Mouse (Mus musculus) adrenal gland, postnatal 10 days (tissue): ENCODE measurements around the gene Ifna2. TPM values are rescaled to one million over a fixed set of nuclear protein-coding genes. Genes with fewer than 3 reads are reported as not detected.

Experiments
- DNase-seq: peaks from one replicate; pipeline ENCODE4 v3.0.0; 2021; ENCODE audit warnings: mixed read lengths
- long read RNA-seq, 2 experiments: library from polyadenylated mRNA; stranded (forward); transcript quantifications; one replicate each; pipeline ENCODE4 v2.0.0; 2021
- total RNA-seq, 2 experiments: library from RNA; stranded (reverse); gene quantifications; 2 replicates each; pipeline ENCODE4 v1.2.3; 2021

Ifna2 gene
- total RNA-seq, result not detected
- long read RNA-seq, experiment 1, result 0 reads
- long read RNA-seq, experiment 2, result 0 reads

DNA sequence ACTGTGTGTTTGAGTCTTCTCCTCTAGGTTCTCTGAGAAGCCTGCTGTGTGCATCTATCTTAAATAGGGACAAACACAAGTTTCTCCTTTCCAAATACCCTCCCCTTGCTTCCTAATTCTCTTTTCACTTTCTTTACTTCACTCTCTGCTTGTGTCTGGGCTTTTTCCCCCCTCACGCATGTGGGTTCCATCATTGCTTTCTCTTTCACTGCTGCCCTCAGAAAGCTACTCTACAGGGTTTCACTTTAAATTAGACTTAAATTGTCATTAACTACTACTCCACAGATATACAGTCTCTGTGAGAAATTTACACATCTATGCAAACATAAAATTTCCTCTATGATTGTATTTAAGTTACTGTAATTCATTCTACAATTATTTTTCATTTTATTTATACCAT lies at the start of gene Ifna2:
Ifna2 (minus strand) TSS at position 101 of the 400 bp plus-strand sequence.
- DNase-seq, result no peak

DNA sequence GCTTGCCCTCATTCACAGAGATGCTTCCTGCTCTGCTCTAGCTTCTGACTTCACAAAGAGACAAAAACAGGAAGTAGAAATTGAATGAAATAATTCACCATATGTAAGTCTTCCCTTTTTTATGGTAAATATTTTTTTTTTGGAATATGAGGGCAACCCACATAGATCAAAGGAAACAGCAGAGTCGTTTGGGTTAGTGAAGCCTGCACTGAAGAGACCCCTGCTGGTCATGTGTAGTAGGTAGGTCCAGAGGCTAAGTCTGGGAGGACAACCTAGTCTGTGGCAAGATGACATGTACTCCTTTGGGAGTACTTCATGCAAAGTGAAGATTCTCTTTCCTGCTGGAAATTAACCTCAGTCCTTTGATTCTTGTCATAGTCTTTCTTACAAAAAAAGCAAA lies 43.6 kb upstream of the Ifna2 start:
- peak; percentile 55 for DNase-seq

DNA sequence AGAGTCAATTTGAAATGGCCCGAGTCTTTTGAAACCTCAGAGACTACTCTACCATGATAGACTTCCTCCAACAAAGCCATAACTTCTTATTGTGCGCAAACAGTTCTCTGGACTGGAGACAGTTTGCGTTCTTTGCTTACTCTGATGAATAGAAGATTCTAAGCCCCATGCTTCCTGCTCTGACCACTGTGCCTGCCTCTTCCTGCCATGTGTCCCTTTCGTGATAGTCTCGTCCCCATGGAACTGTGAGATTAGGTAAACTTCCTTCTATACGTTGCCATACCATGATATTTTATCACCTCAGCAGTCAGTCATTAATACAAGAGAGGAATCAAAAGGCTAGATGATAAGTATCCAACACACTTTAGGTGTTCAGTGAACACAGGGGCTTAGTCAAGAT lies 43.0 kb upstream of the Ifna2 start:
- no peak for DNase-seq

DNA sequence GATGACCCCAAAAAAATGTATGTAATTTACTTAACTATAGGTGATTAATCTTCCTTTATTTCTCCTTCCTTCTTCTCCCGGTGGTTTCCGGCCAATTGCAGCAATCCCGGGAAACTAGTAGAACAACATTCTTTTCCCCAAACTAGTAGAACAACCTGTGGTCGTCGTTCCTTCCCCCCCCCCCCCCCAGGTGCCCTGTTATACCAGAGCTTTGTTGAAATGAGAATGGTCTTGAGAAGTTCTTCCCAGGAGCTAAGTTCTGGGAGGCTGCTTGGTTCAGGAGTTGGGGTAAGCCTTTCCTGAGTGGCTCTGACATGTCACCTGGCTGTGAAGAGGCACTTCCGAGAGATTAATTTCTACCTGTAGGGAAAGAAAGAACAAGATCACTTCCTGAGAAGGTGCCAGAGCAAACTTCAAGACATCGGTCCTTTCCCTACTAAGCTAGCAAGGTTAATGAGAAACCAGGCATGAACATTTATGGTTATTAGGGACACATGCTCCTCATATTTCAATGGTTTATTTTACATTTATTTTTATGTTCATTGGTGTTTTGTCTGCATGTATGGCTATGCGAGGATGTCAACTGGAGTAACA lies 39.9 kb upstream of the Ifna2 start:
- no peak for DNase-seq

DNA sequence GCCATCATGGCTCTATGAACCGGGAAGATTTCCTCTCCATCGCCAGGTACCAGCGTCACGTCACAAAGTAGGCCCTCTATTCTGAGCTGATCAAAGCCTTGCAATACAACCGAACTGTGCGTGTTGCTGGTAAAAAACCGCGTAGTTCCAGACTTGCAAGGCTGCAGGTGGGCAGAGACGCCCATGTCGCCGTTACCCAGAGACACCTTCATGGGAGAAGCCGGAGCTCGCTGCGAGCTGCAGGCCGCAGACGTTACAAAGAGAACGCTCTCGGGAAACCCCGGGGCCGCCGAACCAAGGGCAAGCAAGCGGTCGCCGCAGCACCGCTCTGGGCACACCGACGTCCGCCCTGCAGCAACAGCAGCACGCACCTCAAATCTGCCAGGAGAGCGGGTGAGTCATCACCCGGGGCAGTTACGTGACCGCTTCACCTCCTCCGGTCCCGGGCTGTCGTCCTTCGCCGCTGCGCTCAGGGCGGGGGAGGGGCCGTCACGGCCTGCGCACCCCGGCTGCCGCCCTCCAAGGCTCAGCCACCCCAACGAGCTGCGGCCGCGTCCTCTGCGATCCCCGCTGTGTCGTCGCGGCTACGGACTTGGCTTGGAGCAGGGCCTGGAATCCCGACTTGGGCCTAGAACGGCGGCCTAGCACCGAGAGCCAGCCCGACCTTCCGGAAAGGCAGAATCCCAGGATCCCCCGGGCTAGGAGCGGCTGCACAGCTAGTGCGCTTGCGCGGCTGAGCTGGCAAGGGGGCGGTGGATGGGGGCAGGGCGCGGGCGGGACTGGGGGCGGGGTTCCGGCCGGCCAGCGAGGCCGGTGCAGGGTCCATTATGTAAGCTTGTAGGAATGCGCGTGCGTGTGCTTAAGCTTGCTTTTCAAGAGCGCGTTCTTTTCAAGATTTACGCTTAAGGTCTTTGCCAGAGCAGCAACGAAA lies 38.3 kb upstream of the Ifna2 start, which contains the start of the genes Gm26566 and Klhl9:
Gm26566 (plus strand) TSS at position 15 of the 931 bp plus-strand sequence.
Klhl9 (minus strand) TSS at position 675 of the 931 bp plus-strand sequence.
- DNase-seq, result peak; percentile 95

DNA sequence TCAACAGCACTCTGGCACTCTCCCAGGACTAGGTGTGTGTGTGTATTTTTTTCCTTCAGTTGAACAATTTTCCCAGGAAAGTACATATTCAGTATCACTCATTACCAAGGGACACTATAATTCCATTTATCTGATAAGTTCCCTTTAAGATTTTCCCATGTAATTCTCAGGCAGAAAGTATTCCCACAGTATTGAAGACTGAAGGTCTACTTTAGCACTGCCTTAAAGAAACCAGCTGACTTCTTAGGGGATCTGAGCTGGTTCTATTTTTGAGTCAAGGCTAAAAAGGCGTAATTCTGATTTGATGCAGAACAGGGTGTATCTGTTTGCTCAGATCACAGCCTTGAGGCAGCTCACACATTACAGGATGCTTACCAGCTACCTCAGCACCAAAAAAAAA lies 35.0 kb upstream of the Ifna2 start:
- DNase-seq, result no peak

DNA sequence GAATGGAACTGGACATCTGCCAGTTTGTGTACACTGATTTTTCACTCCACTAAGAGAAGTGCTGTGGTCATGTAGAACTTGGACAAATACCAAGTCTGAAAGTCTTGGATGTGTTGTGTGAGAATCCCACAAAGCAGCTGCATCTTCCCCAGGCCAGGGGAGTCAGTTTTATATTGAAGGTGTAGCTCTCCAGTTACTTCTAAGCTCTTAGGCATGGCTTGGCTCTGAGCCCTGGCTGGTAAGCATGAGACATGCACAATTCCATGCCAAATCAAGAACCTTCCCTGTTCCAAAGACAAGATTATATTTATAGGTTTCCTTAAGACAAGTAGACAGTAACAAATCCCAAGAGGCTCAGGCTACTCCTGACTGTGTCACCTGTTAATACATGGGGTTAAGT lies 31.3 kb upstream of the Ifna2 start:
- peak; percentile 26 for DNase-seq

DNA sequence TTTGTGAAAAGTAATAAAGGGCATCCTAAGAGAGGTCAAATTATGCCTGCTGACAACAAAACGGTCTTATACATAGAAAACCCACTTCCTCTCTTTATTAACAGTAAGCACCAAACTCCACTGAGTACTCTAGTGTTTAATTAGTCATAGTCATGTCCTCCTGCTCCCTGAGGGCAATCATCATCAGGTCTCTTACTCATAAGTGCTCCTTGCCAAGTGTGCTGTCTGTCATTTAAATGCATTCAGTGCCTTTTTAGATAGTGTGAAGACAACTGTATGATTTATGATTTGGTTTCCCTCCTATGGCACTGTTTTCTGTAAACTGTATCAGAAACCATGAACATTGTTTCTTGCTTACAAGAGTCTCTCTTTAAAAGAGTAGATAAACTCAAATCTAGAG lies 30.6 kb upstream of the Ifna2 start:
- DNase-seq, result no peak

DNA sequence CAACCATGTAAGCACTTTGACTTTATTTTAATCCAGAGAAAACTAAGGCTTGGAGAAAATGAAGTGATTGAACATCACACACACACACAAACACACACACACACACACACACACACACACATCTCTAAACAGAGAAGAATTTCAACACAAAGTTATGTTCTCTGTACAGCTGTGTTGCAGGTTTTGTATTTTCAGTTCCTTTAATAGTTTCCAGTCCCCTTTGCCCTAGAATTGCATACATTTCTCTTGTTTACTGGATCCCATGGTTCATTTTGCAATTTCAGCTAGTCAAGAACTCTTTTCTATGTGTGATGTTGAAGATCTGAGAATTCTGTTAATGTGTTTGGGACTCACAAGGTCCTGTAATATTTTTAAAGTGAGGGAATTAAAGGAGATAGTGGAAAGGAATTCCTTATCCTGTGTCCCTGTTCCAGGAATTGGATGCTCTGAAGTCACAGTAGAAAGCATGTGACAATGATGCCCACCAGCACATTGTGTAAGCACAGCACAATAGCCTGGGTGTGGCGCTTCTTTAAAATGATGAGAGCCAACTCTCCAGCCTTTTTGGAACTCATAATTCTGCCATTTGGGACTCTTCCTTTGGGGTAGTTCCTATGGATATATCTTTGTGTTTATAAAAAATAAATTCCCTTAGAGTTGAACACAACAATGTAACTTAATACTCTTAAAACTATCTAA lies 23.6 kb upstream of the Ifna2 start:
- no peak for DNase-seq

DNA sequence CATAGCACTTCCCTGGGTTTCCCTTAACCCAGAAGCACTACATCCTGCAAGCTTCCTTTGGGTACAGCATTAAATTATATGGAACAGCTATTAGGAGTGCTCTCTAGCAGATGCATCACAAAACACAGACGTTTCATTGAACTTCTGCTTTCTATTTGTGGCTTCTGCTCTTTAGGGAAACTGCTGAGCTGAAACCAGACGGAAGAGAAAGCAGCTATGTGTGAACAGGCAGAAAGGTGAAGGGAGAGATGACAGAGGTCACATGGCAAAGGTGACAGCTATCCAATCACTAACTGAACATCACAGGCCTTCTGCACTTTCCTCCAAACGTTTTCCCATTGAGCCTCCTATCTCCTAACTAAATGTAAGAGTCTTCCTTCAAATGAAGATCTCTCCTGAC lies 22.2 kb upstream of the Ifna2 start:
- DNase-seq, result no peak

DNA sequence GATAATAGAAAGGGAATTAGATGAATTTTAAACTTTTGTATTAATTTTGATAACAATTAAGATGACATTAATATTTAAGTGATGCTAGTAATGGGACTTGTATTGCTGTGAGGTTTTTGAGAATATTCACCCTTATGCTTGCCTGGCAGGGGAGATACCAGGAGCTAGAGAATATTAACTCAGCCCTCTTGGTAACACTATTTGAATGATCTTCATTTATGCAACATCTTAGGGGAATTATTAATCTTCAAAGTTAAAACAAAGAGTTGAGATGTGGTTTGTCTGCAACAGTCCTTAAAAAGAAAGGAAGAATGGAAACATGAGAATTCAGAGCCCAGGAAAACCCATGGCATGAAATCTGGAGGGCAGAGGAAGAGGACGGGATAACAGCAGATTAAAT lies 15.6 kb upstream of the Ifna2 start:
- no peak for DNase-seq

DNA sequence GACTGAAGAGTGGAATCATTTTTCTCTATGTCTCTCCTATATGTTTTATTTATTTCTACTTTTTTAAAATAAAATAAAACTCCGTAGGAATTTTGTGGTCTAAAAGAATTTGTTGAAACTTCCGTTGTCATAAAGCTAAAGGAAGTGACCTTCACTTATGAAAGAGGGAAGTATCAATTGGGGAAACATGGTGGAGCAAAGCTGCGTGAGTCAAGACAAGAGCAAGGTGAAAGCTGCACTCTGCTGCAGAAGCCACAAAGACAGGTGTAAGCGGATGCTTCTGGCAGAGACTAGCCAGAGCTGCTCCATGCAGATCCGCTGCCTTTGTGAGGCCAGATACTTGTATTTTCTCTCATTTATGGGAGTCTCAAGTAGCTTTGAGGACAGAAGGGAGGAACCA lies 15.1 kb upstream of the Ifna2 start:
- no peak for DNase-seq

DNA sequence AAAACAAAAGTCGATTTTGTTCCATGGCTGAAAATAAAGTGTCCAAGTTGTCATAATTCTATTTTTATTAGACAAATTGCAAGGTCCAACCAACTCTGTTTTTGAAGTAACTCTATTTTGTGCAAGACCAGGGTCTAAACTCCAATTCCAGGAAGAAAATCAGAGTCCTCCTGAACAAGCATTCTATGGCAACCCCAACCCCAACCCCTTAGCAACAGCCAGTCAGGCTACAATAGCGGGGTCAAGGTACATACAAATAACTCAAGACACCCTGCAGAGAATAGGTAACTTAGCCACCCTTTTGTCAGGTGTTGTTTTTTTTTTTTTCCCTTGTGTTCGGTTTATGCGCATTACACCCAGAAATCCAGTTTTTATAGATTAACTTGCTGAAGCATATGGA lies 14.0 kb upstream of the Ifna2 start:
- DNase-seq, result no peak

DNA sequence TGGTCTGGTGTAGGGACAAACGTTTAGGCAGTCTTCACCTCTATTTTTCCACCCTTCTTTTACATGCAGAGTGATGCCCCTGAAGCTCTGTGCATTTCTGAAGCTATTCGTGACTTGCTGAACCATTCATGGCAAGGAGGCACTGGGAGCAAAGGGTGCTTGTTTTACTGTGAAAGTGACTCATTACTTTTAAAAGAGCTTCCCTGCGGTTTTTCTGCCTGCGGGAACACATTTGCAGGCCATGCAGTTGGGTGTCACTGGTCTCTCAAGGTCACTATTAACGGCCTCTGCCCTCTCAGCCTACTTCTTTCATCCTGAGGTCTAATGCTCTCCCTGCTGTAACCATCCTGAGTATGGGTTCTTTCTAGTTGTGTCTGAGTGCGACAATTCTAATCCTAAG lies 13.4 kb upstream of the Ifna2 start:
- no peak for DNase-seq

DNA sequence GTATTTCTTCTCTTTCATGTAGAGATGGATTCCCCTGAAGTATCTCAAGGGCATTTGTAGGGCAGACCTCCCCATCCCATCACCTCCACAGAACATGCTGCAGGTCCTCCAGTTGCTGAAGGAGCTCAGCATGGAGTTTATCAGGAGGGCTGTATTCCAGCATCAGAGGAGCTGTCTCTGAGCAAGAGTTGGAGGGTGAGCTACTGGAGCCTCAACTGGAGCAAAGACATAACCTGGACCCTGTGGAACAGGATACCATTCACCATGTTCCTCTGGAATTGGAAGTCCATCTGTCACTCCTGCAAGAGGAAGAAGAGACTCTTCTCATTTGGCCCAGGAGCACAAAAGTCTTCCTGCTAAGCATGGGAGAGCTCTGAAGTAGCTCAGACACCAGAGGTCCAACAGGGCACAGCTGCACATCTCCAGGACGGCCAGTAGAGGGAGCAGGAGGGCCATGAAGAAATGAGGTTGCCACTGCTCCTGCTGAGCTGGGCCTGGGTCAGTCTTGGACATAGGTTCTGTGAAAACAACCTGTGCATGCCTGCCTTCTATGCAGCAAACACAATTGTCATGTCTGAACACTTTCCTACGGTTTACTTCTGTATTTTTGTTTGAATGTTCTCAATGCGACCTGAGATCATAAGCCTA lies 12.6 kb upstream of the Ifna2 start:
- peak; percentile 87 for DNase-seq

DNA sequence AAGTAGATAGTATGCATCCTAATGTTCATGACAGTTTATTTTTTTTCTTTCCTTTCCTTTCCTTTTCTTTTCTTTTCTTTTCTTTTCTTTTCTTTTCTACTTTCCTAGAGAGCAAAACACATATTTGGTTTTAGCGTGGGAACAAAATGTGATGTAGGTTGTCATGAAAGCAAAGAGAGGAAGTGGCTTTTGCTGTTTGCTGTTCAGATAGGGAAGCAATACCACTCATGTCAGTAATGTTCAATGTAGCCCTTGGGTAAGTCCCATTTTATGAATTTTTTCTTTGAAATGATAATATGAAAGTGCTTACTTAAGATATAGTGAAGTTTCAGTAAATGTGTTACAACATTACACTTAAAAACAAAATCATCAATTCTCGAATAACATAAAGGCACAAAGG lies 9.7 kb upstream of the Ifna2 start:
- no peak for DNase-seq

DNA sequence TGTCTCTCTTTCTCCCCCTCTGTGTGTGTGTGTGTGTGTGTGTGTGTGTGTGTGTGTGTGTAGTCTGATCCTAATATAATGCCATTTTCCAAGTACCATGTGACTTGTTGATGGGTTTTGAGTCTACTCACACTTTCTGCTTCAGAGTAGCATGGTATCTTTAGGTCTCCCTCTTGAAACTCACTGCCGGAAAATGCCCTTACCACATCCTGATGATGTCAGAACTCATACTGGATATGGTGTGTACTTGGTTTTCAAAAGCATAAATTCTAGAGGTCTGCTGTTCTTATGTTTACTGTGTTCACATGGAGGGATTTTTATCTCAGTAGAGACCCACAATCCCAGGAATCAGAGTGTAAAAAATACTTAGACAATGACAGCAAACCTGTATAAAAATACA lies 8.8 kb upstream of the Ifna2 start:
- DNase-seq, result no peak

DNA sequence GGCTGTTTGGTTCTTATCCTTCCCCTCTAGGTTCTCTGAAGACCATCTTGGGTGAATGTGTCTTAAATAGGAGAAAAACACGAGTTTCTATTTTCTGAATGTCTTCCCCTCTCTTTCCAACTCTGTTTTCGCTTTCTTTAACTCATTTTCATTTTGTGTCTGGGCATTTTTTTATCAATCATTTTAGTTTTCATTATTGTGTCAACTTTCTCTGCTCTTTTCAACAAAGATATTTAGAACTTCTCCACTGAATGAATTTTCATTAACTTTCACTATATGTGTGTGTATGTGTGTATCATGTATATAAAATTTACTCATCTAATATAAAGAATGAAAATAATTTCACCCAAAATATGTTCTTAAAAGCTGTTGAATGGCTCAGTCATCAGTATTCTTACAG lies 7.5 kb upstream of the Ifna2 start, which contains the start of gene Ifnab:
Ifnab (minus strand) TSS at position 101 of the 400 bp plus-strand sequence.
- no peak for DNase-seq

DNA sequence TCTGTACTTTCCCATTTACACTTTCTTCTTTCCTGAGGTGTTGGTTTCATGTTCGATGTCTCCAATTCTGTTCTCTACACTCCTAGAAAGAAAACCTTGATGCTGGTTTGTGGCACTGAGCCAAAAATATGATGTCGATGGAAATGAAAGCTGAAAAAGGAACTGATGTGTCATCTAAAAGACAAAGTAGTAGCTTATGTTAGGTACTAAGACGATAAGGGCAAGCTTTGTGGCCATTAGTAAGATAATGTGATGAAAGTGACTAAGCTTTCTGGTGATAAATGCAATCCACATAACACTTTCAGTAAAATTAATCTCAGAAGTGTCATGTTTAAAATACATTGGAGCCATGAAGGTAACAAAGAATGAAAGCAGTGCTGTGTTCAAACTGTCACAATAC lies 2.4 kb downstream of the Ifna2 start:
- DNase-seq, result no peak

DNA sequence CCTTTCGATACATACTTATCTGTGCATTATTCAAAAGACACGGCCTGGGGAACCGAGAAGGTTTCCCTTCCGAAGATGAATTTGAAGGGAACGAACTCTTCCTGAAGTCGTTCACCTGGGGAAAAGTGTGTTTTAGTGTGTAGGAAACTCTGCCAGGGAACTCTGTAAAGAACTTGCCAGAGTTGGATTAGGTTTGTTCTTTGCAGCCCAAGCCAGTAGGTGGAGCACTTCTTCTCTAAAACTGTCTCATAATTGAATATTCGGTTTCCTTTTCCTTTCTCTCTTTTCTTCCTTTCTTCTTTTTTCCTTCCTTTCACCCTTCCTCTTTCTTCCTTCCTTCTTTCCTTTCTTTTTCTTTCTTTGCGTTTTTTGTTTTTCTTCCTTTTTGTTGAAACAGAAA lies 3.4 kb downstream of the Ifna2 start:
- peak; percentile 19 for DNase-seq

DNA sequence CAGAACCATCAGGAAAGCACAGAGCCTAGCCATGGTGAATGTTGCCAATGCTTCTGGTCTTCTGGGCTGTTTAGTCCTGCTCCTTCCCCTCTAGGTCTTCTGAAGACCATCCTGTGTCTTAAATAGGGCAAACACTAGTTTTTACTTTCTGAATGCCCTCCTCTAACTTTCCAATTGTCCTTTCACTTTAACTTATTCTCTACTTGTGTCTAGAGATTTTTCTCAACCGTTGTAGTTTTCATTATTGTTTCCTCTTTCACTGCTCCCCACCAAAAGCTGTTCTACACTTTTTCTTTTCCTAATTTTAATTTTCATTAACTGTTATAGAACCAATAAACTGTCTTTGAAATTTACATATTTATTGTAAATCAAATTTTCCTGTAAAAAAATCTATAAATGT lies 6.9 kb downstream of the Ifna2 start, which contains the start of gene Ifna16:
Ifna16 (minus strand) TSS at position 101 of the 400 bp plus-strand sequence.
- no peak for DNase-seq

DNA sequence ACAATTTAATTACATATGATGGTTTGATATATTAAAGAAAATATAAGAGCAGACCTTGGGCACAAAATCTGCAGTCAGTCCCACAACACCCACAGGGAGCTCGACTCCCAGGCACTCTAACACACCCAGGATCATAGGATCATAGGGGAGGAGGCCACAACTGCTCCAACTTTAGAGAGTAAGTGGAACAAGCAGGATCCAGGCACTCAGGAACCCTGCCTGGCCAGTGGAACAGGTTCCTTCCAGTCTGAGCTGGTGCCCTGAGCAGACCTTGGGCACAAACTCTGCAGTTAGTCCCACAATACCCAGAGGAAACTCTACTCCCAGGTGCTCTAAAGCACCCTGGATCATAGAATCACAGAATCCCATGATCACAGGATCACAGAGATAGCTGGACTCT lies 28.3 kb downstream of the Ifna2 start:
- no peak for DNase-seq
